Mouse (Mus musculus) stomach, embryonic 14.5 days (tissue): ENCODE results near the gene Clybl. TPM values are rescaled to one million over a fixed set of nuclear protein-coding genes. Genes with fewer than 3 reads are reported as not detected.

Experiments used
- ATAC-seq: fragments of 200-750 bp; cut with Nextera tagmentation; 2 replicates; pipeline ENCODE4 v1.8.0; 2017; ENCODE audit warnings: low read depth, moderate TSS enrichment; ENCODE audit not compliant: insufficient number of reproducible peaks, insufficient read depth, low FRiP score
- H3K27ac ChIP-seq: fragments of 300-500 bp; sonication (generic); 2 replicates; pipeline ENCODE4 v1.5.1; 2014; ENCODE audit warnings: mild to moderate bottlenecking, low read length, moderate library complexity, mixed read lengths
- H3K27me3 ChIP-seq: fragments of 300-500 bp; sonication (generic); 2 replicates; pipeline ENCODE4 v1.6.1; 2014; ENCODE audit warnings: low read length, control low read depth, mixed read lengths; ENCODE audit not compliant: control insufficient read depth, insufficient read depth
- H3K36me3 ChIP-seq: fragments of 300-500 bp; sonication (generic); 2 replicates; pipeline ENCODE4 v1.6.1; 2014; ENCODE audit warnings: mild to moderate bottlenecking, control low read depth, low read length, moderate library complexity, mixed read lengths; ENCODE audit not compliant: control insufficient read depth, insufficient read depth
- H3K4me1 ChIP-seq: fragments of 300-500 bp; sonication (generic); 2 replicates; pipeline ENCODE4 v1.6.1; 2014; ENCODE audit warnings: low read length, control low read depth, mixed read lengths; ENCODE audit not compliant: control insufficient read depth, insufficient read depth
- H3K4me2 ChIP-seq: fragments of 300-500 bp; sonication (generic); replicated peaks from 2 replicates; pipeline ENCODE4 v1.6.1; 2014; ENCODE audit warnings: low read depth, low read length, control low read depth
- H3K4me3 ChIP-seq: fragments of 300-500 bp; sonication (generic); 2 replicates; pipeline ENCODE4 v1.5.1; 2014; ENCODE audit warnings: low read depth, low read length, control low read depth
- H3K9ac ChIP-seq: fragments of 300-500 bp; sonication (generic); replicated peaks from 2 replicates; pipeline ENCODE4 v1.6.1; 2014; ENCODE audit warnings: low read depth, mild to moderate bottlenecking, control low read depth, low read length, moderate library complexity, mixed read lengths
- H3K9me3 ChIP-seq: fragments of 300-500 bp; sonication (generic); 2 replicates; pipeline ENCODE4 v1.6.1; 2016; ENCODE audit warnings: low read depth, low read length, control low read depth; ENCODE audit not compliant: control insufficient read depth
- WGBS: fragments of 180-500 bp; shearing (Covaris S2); extraction: QIAGEN DNeasy Blood & Tissue Kit; methylation state at CpG from one replicate; pipeline ENCODE4 v1.1.7; 2014; 5-methylcytosine and 5-hydroxymethylcytosine counted together
- polyA plus RNA-seq: library from polyadenylated mRNA; unstranded; fragments of >200 nt; fragmentation: Nextera tagmentation; extraction: Ambion mirVana; gene quantifications from 2 replicates; pipeline ENCODE4 v1.2.1, GENCODE M21; 2014

Clybl gene
- polyA plus RNA-seq, 1 experiment from 2014 or later = 27.0 TPM

GRCm38 (mm10) chr14:122188250-122188649 is 6.7 kb downstream of the Clybl start:
- no peaks in the 10 kb centered on the region for H3K27me3 ChIP-seq
- H3K9me3 ChIP-seq = no peaks in the 10 kb centered on the region
- H3K4me1 ChIP-seq = no peaks in the 10 kb centered on the region
- ATAC-seq = no peak
- H3K9ac ChIP-seq = no peak overlapping the region
- H3K4me2 ChIP-seq = no peak overlapping the region
- H3K4me3 ChIP-seq = no peak overlapping the region
- 93% methylated on average over 5 of the region's 5 CpGs for WGBS
- no peak overlapping the region for H3K27ac ChIP-seq
- H3K36me3 ChIP-seq = no peaks in the 10 kb centered on the region

GRCm38 (mm10) chr14:122189901-122190300 is 8.4 kb downstream of the Clybl start:
- Histone ChIP-seq H3K9me3 (no peaks in the 10 kb centered on the region), H3K27me3 (no peaks in the 10 kb centered on the region), H3K36me3 (no peaks in the 10 kb centered on the region), H3K4me2 (no peak overlapping the region), H3K27ac (no peak overlapping the region), H3K9ac (no peak overlapping the region), H3K4me1 (no peaks in the 10 kb centered on the region), H3K4me3 (no peak overlapping the region)
- 76% methylated on average over 5 of the region's 5 CpGs for WGBS
- ATAC-seq = no peak

- no peaks in the 10 kb centered on the region for H3K36me3 ChIP-seq
- H3K4me2 ChIP-seq = no peak overlapping the region
- H3K4me3 ChIP-seq = no peak overlapping the region
- H3K27me3 ChIP-seq = no peaks in the 10 kb centered on the region
- H3K9me3 ChIP-seq = no peaks in the 10 kb centered on the region
- no peak overlapping the region for H3K9ac ChIP-seq
- no peak for ATAC-seq
- WGBS = 30% methylated on average over 2 of the region's 2 CpGs
- no peaks in the 10 kb centered on the region for H3K4me1 ChIP-seq
- no peak overlapping the region for H3K27ac ChIP-seq
Observed at GRCm38 (mm10) chr14:122190527-122190926, 9.0 kb downstream of the Clybl start.

GRCm38 (mm10) chr14:122190941-122191510 is 9.5 kb downstream of the Clybl start:
- Histone ChIP-seq H3K27ac (no peak overlapping the region), H3K9me3 (no peaks in the 10 kb centered on the region), H3K4me2 (no peak overlapping the region), H3K9ac (no peak overlapping the region), H3K4me1 (no peaks in the 10 kb centered on the region), H3K4me3 (no peak overlapping the region), H3K36me3 (no peaks in the 10 kb centered on the region), H3K27me3 (no peaks in the 10 kb centered on the region)
- WGBS = 19% methylated on average over 7 of the region's 7 CpGs
- peak; percentile 54; the same call in 1 of the 2 replicates for ATAC-seq

- WGBS = 93% methylated on average over 8 of the region's 8 CpGs
- Histone ChIP-seq H3K9ac (no peak overlapping the region), H3K4me1 (no peaks in the 10 kb centered on the region), H3K4me3 (no peak overlapping the region), H3K36me3 (no peaks in the 10 kb centered on the region), H3K4me2 (no peak overlapping the region), H3K27me3 (no peaks in the 10 kb centered on the region), H3K27ac (no peak overlapping the region), H3K9me3 (0 out of 2 replicates have a peak, but pooled peaks cover 4% of the 10 kb centered on the region)
- no peak for ATAC-seq
Observed at GRCm38 (mm10) chr14:122194630-122195029, 13.1 kb downstream of the Clybl start.

- ATAC-seq = no peak
- 82% methylated on average over 6 of the region's 6 CpGs for WGBS
Observed at GRCm38 (mm10) chr14:122196851-122197250, 15.3 kb downstream of the Clybl start.

GRCm38 (mm10) chr14:122200247-122200885 is 18.9 kb downstream of the Clybl start:
- 0 out of 2 replicates have a peak, but pooled peaks cover 4% of the 10 kb centered on the region for H3K9me3 ChIP-seq
- no peak overlapping the region for H3K27ac ChIP-seq
- H3K27me3 ChIP-seq = no peaks in the 10 kb centered on the region
- no peak overlapping the region for H3K4me3 ChIP-seq
- H3K4me2 ChIP-seq = no peak overlapping the region
- WGBS = 74% methylated on average over 14 of the region's 14 CpGs
- H3K36me3 ChIP-seq = no peaks in the 10 kb centered on the region
- no peaks in the 10 kb centered on the region for H3K4me1 ChIP-seq
- no peak for ATAC-seq
- H3K9ac ChIP-seq = no peak overlapping the region

More at GRCm38 (mm10) chr14:122196851-122197250, 15.3 kb downstream of the Clybl start:
- H3K36me3 ChIP-seq = no peaks in the 10 kb centered on the region
- H3K9me3 ChIP-seq = 0 out of 2 replicates have a peak, but pooled peaks cover 4% of the 10 kb centered on the region
- H3K27me3 ChIP-seq = no peaks in the 10 kb centered on the region
- H3K4me1 ChIP-seq = no peaks in the 10 kb centered on the region
- H3K4me2 ChIP-seq = no peak overlapping the region
- no peak overlapping the region for H3K27ac ChIP-seq
- no peak overlapping the region for H3K9ac ChIP-seq
- H3K4me3 ChIP-seq = no peak overlapping the region

- ATAC-seq = no peak
- H3K4me2 ChIP-seq = no peak overlapping the region
- no peaks in the 10 kb centered on the region for H3K27me3 ChIP-seq
- H3K4me1 ChIP-seq = no peaks in the 10 kb centered on the region
- 51% methylated on average over 5 of the region's 5 CpGs for WGBS
- no peak overlapping the region for H3K4me3 ChIP-seq
- H3K27ac ChIP-seq = no peak overlapping the region
- no peak overlapping the region for H3K9ac ChIP-seq
- no peaks in the 10 kb centered on the region for H3K9me3 ChIP-seq
- no peaks in the 10 kb centered on the region for H3K36me3 ChIP-seq
Observed at GRCm38 (mm10) chr14:122209177-122209576, 27.7 kb downstream of the Clybl start.
